Mouse (Mus musculus): ENCODE results near the gene Insl3.

DNA sequence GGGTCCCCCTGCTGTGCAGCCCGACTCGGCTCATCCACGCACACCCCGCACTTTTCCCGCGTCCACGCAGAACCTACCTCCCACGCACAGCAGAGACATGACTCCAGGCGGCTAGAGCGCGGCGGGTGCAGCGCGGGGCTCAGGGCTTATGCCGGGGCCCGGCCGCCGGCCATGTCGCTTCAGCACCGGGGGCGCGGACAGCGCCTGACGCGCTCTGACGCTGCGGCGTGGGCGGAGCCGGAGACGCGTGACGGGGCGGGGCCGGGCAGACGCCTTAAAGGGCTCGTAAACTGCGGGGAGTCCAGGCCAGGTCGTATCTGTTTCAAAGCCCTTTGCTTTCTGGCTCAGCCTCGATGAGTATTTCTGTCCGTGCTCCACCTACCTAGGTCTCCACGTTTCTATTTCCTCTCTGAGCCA is 17.5 kb upstream of the Insl3 start, which contains the start of gene Unc13a:
- TF ChIP-seq CTCF (IDR thresholded peaks at IDR 0.05; ENCODE audit: extremely low read depth, insufficient read depth, insufficient read length, insufficient replicate concordance), result no peak
- TF ChIP-seq POLR2A (IDR thresholded peaks at IDR 0.05; ENCODE audit: low read depth, low read length), result no peak
